In genomic region chr3:16105080-16105479, GRCm38 (mm10) we compare ENCODE assay signal across 29 mouse cellular contexts.
DNase-seq lines count a peak whose midpoint lies in the region; ATAC-seq and TF ChIP-seq lines count a peak whose summit lies in the region.
"Had no signal": no experiment of that assay in that cellular context is flagged by ENCODE, and none has a peak within 500 bp of the region (broad histone marks: within the 10 kb centered on the region; RNA-seq: fewer than 3 reads in every experiment).

No protein-coding gene starts in this region.

- no peak overlapping the region for H3K4me3 ChIP-seq in embryonic facial prominence, embryonic 11.5 days (ENCODE audit: low read depth, low read length)
- no peak overlapping the region for H3K4me3 ChIP-seq in embryonic facial prominence, embryonic 10.5 days
- no peak overlapping the region for H3K4me3 ChIP-seq in layer of hippocampus, adult 2 months
- H3K4me3 ChIP-seq in CH12.LX (replicated peaks in 1 of 3; ENCODE audit: low read depth in 2 of 3, low read length in 2 of 3, poor library complexity in 1 of 3): no peak overlapping the region
- H3K4me3 ChIP-seq in intestine, embryonic 16.5 days (ENCODE audit: low read length): no peak overlapping the region
- H3K4me3 ChIP-seq: embryonic facial prominence, embryonic 13.5 days; erythroblast, embryonic 14.5 days; forebrain, embryonic 15.5 days; hindbrain, embryonic 12.5 days; limb, embryonic 12.5 days; midbrain, embryonic 15.5 days; myocyte; neural tube, embryonic 13.5 days had no signal

- H3K9ac ChIP-seq in embryonic facial prominence, embryonic 11.5 days (replicated peaks; ENCODE audit: low read length): no peak overlapping the region
- no peak overlapping the region for H3K9ac ChIP-seq in CH12.LX (ENCODE audit: insufficient read depth, low read depth)
- H3K9ac ChIP-seq in intestine, embryonic 16.5 days (ENCODE audit: low read depth, low read length): no peak overlapping the region
- H3K9ac ChIP-seq: embryonic facial prominence, embryonic 13.5 days; forebrain, embryonic 15.5 days; hindbrain, embryonic 12.5 days; limb, embryonic 12.5 days; liver, postnatal 0 days; midbrain, embryonic 15.5 days; neural tube, embryonic 13.5 days had no signal

- TF ChIP-seq RAD21 in CH12.LX (IDR thresholded peaks at IDR 0.05; ENCODE audit: low read depth, low read length): peak; percentile 65

- TF ChIP-seq POLR2A in CH12.LX (IDR thresholded peaks at IDR 0.05; ENCODE audit: low read depth, low read length): no peak

- no peaks in the 10 kb centered on the region for H3K79me2 ChIP-seq in CH12.LX (replicated peaks; ENCODE audit: control insufficient read depth, extremely low read depth, insufficient read depth, poor library complexity, severe bottlenecking)

- DNase-seq in embryonic facial prominence, embryonic 11.5 days (ENCODE audit: low spot score): peak; percentile 6
- no peak for DNase-seq in embryonic facial prominence, embryonic 10.5 days (ENCODE audit: low spot score)
- no peak for DNase-seq in layer of hippocampus, adult 2 months (ENCODE audit: low spot score in 2 of 2)
- DNase-seq in layer of hippocampus, adult 9-11 months: no peak
- peak; percentile 49 for DNase-seq in CH12.LX (ENCODE audit: extremely low read depth)
- peak; percentile 3 for DNase-seq in brain, adult 2 months (ENCODE audit: low read depth, low spot score)
- DNase-seq in adrenal gland, postnatal 14 days: no peak
- DNase-seq: B cell, adult 2 months; cerebellum, adult 2 months; cerebellum, postnatal 36 days; gastrocnemius, postnatal 10 days; heart, postnatal 10 days; kidney, adult 2 months; kidney, postnatal 14 days; layer of hippocampus, postnatal 36 days; liver, postnatal 0 days; lung, postnatal 10 days; thymus, postnatal 25 days had no signal

- TF ChIP-seq EP300 in CH12.LX (IDR thresholded peaks at IDR 0.05; ENCODE audit: low read length): no peak

- H3K36me3 ChIP-seq in embryonic facial prominence, embryonic 11.5 days (replicated peaks; ENCODE audit: control insufficient read depth, insufficient read depth, low read depth, low read length): no peaks in the 10 kb centered on the region
- no peaks in the 10 kb centered on the region for H3K36me3 ChIP-seq in embryonic facial prominence, embryonic 10.5 days (replicated peaks)
- no peaks in the 10 kb centered on the region for H3K36me3 ChIP-seq in CH12.LX (replicated peaks in 1 of 2; ENCODE audit: control insufficient read depth in 1 of 2, insufficient read depth in 1 of 2, low read length in 1 of 2)
- H3K36me3 ChIP-seq in intestine, embryonic 16.5 days (ENCODE audit: control insufficient read depth, insufficient read depth, low read length): no peaks in the 10 kb centered on the region
- H3K36me3 ChIP-seq: embryonic facial prominence, embryonic 13.5 days; forebrain, embryonic 15.5 days; hindbrain, embryonic 12.5 days; limb, embryonic 12.5 days; midbrain, embryonic 15.5 days; neural tube, embryonic 13.5 days had no signal

- H3K27ac ChIP-seq in embryonic facial prominence, embryonic 11.5 days (replicated peaks; ENCODE audit: low read depth, low read length): no peak overlapping the region
- H3K27ac ChIP-seq in embryonic facial prominence, embryonic 10.5 days (replicated peaks): no peak overlapping the region
- no peak overlapping the region for H3K27ac ChIP-seq in layer of hippocampus, adult 2 months
- H3K27ac ChIP-seq in CH12.LX (ENCODE audit: insufficient read depth, low read depth): no peak overlapping the region
- no peak overlapping the region for H3K27ac ChIP-seq in intestine, embryonic 16.5 days (ENCODE audit: low read length)
- H3K27ac ChIP-seq: embryonic facial prominence, embryonic 13.5 days; forebrain, embryonic 15.5 days; hindbrain, embryonic 12.5 days; limb, embryonic 12.5 days; midbrain, embryonic 15.5 days; neural tube, embryonic 13.5 days had no signal

- no peaks in the 10 kb centered on the region for H3K9me3 ChIP-seq in embryonic facial prominence, embryonic 11.5 days (replicated peaks; ENCODE audit: control insufficient read depth, low read length)
- H3K9me3 ChIP-seq in embryonic facial prominence, embryonic 10.5 days: no peaks in the 10 kb centered on the region
- H3K9me3 ChIP-seq in CH12.LX (replicated peaks; ENCODE audit: low read length): no peaks in the 10 kb centered on the region
- H3K9me3 ChIP-seq in intestine, embryonic 16.5 days (ENCODE audit: control insufficient read depth, low read length): no peaks in the 10 kb centered on the region
- H3K9me3 ChIP-seq: embryonic facial prominence, embryonic 13.5 days; forebrain, embryonic 15.5 days; hindbrain, embryonic 12.5 days; midbrain, embryonic 15.5 days; neural tube, embryonic 13.5 days had no signal

- H3K4me1 ChIP-seq in embryonic facial prominence, embryonic 11.5 days (ENCODE audit: control insufficient read depth, insufficient read depth, low read length): no peaks in the 10 kb centered on the region
- H3K4me1 ChIP-seq in embryonic facial prominence, embryonic 10.5 days: no peaks in the 10 kb centered on the region
- H3K4me1 ChIP-seq in CH12.LX (ENCODE audit: control insufficient read depth in 1 of 2, insufficient read depth in 2 of 2): peaks cover 9 to 43% of the 10 kb centered on the region in 2 experiments
- H3K4me1 ChIP-seq in intestine, embryonic 16.5 days (ENCODE audit: control insufficient read depth, insufficient read depth, low read length): no peaks in the 10 kb centered on the region
- H3K4me1 ChIP-seq: embryonic facial prominence, embryonic 13.5 days; forebrain, embryonic 15.5 days; hindbrain, embryonic 12.5 days; limb, embryonic 12.5 days; midbrain, embryonic 15.5 days; neural tube, embryonic 13.5 days had no signal

- peak; percentile 24; the same call in 1 of the 2 replicates for TF ChIP-seq CTCF in layer of hippocampus, adult 2 months (conservative IDR thresholded peaks at IDR 0.05)
- TF ChIP-seq CTCF in CH12.LX (conservative IDR thresholded peaks at IDR 0.05 in 1 of 2, IDR thresholded peaks at IDR 0.05 in 1 of 2; ENCODE audit: low read depth in 2 of 2, low read length in 2 of 2): peak in 1 of 2 experiments; percentile 64; a peak in 2 of 4 replicates

- dilution Hi-C loops in CH12.LX (cut with MboI; ENCODE audit: extremely low pct_ligation_motif_present, extremely low pct_unique_long_range_greater_than_20kb, low sequenced_read_pairs): no loop called here

- H3K4me2 ChIP-seq in embryonic facial prominence, embryonic 11.5 days (ENCODE audit: low read depth, low read length): no peak overlapping the region
- H3K4me2 ChIP-seq in CH12.LX (ENCODE audit: insufficient read depth, low read depth, poor library complexity, severe bottlenecking): no peak overlapping the region
- H3K4me2 ChIP-seq in intestine, embryonic 16.5 days (ENCODE audit: low read depth, low read length): no peak overlapping the region
- H3K4me2 ChIP-seq: embryonic facial prominence, embryonic 13.5 days; forebrain, embryonic 15.5 days; heart, embryonic 11.5 days; hindbrain, embryonic 12.5 days; limb, embryonic 12.5 days; liver, embryonic 11.5 days; midbrain, embryonic 15.5 days; neural tube, embryonic 13.5 days had no signal

- no peaks in the 10 kb centered on the region for H3K27me3 ChIP-seq in embryonic facial prominence, embryonic 11.5 days (ENCODE audit: control insufficient read depth, insufficient read depth, low read length)
- no peaks in the 10 kb centered on the region for H3K27me3 ChIP-seq in embryonic facial prominence, embryonic 10.5 days (replicated peaks; ENCODE audit: low read depth, poor library complexity, severe bottlenecking)
- H3K27me3 ChIP-seq in CH12.LX (replicated peaks): no peaks in the 10 kb centered on the region
- no peaks in the 10 kb centered on the region for H3K27me3 ChIP-seq in intestine, embryonic 16.5 days (replicated peaks; ENCODE audit: control insufficient read depth, insufficient read depth, low read length)
- H3K27me3 ChIP-seq: embryonic facial prominence, embryonic 13.5 days; forebrain, embryonic 15.5 days; hindbrain, embryonic 12.5 days; limb, embryonic 12.5 days; midbrain, embryonic 15.5 days; neural tube, embryonic 13.5 days had no signal

- 69% methylated on average over 4 of the region's 4 CpGs for WGBS in embryonic facial prominence, embryonic 11.5 days
- 78% methylated on average over 4 of the region's 4 CpGs for WGBS in embryonic facial prominence, embryonic 10.5 days
- 73% methylated on average over 4 of the region's 4 CpGs for WGBS in intestine, embryonic 16.5 days

- no peak for ATAC-seq in embryonic facial prominence, embryonic 11.5 days (replicated peaks; ENCODE audit: insufficient number of reproducible peaks, low FRiP score, low TSS enrichment, low read depth)
- no peak for ATAC-seq in intestine, embryonic 16.5 days
- ATAC-seq: forebrain, embryonic 15.5 days; liver, postnatal 0 days; midbrain, embryonic 15.5 days had no signal

- in situ Hi-C loops in CH12.LX (cut with MboI; ENCODE audit: low pct_ligation_motif_present, low pct_unique_long_range_greater_than_20kb, low sequenced_read_pairs): no loop called here

TF ChIP-seq in CH12.LX, 34 proteins besides CTCF, POLR2A, EP300 and RAD21:
- no peak for TF ChIP-seq MEF2A (IDR thresholded peaks at IDR 0.05; ENCODE audit: borderline replicate concordance, low read depth, low read length)
- no peak for TF ChIP-seq ELF1 (IDR thresholded peaks at IDR 0.05; ENCODE audit: low read depth, low read length)
- TF ChIP-seq TCF12 (IDR thresholded peaks at IDR 0.05; ENCODE audit: low read depth, low read length): no peak
- no peak for TF ChIP-seq SIN3A (IDR thresholded peaks at IDR 0.05; ENCODE audit: low read length)
- TF ChIP-seq TBP (conservative IDR thresholded peaks at IDR 0.05; ENCODE audit: low read depth, low read length): no peak
- TF ChIP-seq MAX (IDR thresholded peaks at IDR 0.05; ENCODE audit: low read length): 0 out of 2 replicates have a peak, but pooled peaks have one; percentile 37
- TF ChIP-seq MYC (IDR thresholded peaks at IDR 0.05; ENCODE audit: low read depth, low read length): peak; percentile 94
- TF ChIP-seq SMC3 (IDR thresholded peaks at IDR 0.05; ENCODE audit: low read depth, low read length): peak; percentile 31
- no peak for TF ChIP-seq ZNF384 (IDR thresholded peaks at IDR 0.05; ENCODE audit: low read depth, low read length)
- no peak for TF ChIP-seq ETS1 (conservative IDR thresholded peaks at IDR 0.05; ENCODE audit: low read depth, low read length)
- no peak for TF ChIP-seq USF2 (conservative IDR thresholded peaks at IDR 0.05; ENCODE audit: low read depth, low read length)
- TF ChIP-seq UBTF (IDR thresholded peaks at IDR 0.05; ENCODE audit: low read depth, low read length): no peak
- TF ChIP-seq JUND (conservative IDR thresholded peaks at IDR 0.05; ENCODE audit: low read depth, low read length): no peak
- no peak for TF ChIP-seq CHD1 (IDR thresholded peaks at IDR 0.05; ENCODE audit: low read depth, low read length)
- no peak for TF ChIP-seq PAX5 (IDR thresholded peaks at IDR 0.05; ENCODE audit: low read length)

Comparison
In these comparisons a context has a peak if more than half of its experiments do, and no peak if none do; other contexts are left out.
1. DNase-seq: peak in embryonic facial prominence, embryonic 11.5 days (single experiment), CH12.LX (single experiment) and brain, adult 2 months (single experiment); none in embryonic facial prominence, embryonic 10.5 days (single experiment), layer of hippocampus, adult 2 months (0 of 2), layer of hippocampus, adult 9-11 months (single experiment) and adrenal gland, postnatal 14 days (single experiment).